Mouse (Mus musculus) neural tube, embryonic 14.5 days (tissue): ENCODE results near the gene Zswim2. TPM values are rescaled to one million over a fixed set of nuclear protein-coding genes. Genes with fewer than 3 reads are reported as not detected.
A peak's percentile ranks its signal among the peaks of the same experiment; 100 is the strongest.
"Not testable (repeated sequence)": the region's sequence is repeated elsewhere in the genome, so short reads cannot be mapped to it uniquely, and the experiment has no call there.

ENCODE experiments used
- ATAC-seq: fragments of 200-750 bp; cut with Nextera tagmentation; 2 replicates; pipeline ENCODE4 v1.8.0; 2017; ENCODE audit warnings: low read depth, mild to moderate bottlenecking, moderate TSS enrichment, moderate library complexity
- H3K27ac ChIP-seq: fragments of 300-500 bp; sonication (generic); 2 replicates; pipeline ENCODE4 v1.5.1; 2014; ENCODE audit warnings: low read depth, mild to moderate bottlenecking, control low read depth, low read length, moderate library complexity, mixed read lengths
- H3K27me3 ChIP-seq: fragments of 300-500 bp; sonication (generic); 2 replicates; pipeline ENCODE4 v1.6.1; 2014; ENCODE audit warnings: low read length; ENCODE audit not compliant: control insufficient read depth, insufficient read depth
- H3K36me3 ChIP-seq: fragments of 300-500 bp; sonication (generic); 2 replicates; pipeline ENCODE4 v1.6.1; 2014; ENCODE audit warnings: low read length, mixed read lengths; ENCODE audit not compliant: control insufficient read depth, insufficient read depth
- H3K4me1 ChIP-seq: fragments of 300-500 bp; sonication (generic); 2 replicates; pipeline ENCODE4 v1.6.1; 2014; ENCODE audit warnings: low read length; ENCODE audit not compliant: control insufficient read depth, insufficient read depth
- H3K4me2 ChIP-seq: fragments of 300-500 bp; sonication (generic); 2 replicates; pipeline ENCODE4 v1.6.1; 2014; ENCODE audit warnings: mild to moderate bottlenecking, low read depth, low read length, control low read depth
- H3K4me3 ChIP-seq: fragments of 300-500 bp; sonication (generic); 2 replicates; pipeline ENCODE4 v1.5.1; 2014; ENCODE audit warnings: low read depth, low read length, control low read depth, mixed read lengths
- H3K9ac ChIP-seq: fragments of 300-500 bp; sonication (generic); replicated peaks from 2 replicates; pipeline ENCODE4 v1.6.1; 2014; ENCODE audit warnings: low read depth, mild to moderate bottlenecking, control low read depth, low read length, mixed read lengths
- H3K9me3 ChIP-seq: fragments of 300-500 bp; sonication (generic); 2 replicates; pipeline ENCODE4 v1.6.1; 2016; ENCODE audit warnings: low read length; ENCODE audit not compliant: control insufficient read depth
- WGBS: fragments of 180-500 bp; shearing (Covaris S2); extraction: QIAGEN DNeasy Blood & Tissue Kit; methylation state at CpG from one replicate; pipeline ENCODE4 v1.1.7; 2014; 5-methylcytosine and 5-hydroxymethylcytosine counted together
- polyA plus RNA-seq: library from polyadenylated mRNA; unstranded; fragments of >200 nt; fragmentation: Nextera tagmentation; extraction: Ambion mirVana; gene quantifications from 2 replicates; pipeline ENCODE4 v1.2.1, GENCODE M21; 2014

Zswim2 gene
- not detected in 2 replicates for polyA plus RNA-seq

GRCm38 (mm10) chr2:83940931-83941361, at the start of gene Zswim2:
Gene Zswim2 (minus strand): TSS chr2:83941228.
- Histone ChIP-seq H3K9ac (no peak within 1 kb of the TSS), H3K27ac (peak within 1 kb of the TSS; percentile 44; the same call in 1 of the 2 replicates), H3K4me2 (peak within 1 kb of the TSS; percentile 54), H3K4me3 (peak within 1 kb of the TSS; percentile 28), H3K36me3 (no peaks in the 10 kb centered on the region), H3K9me3 (no peaks in the 10 kb centered on the region), H3K27me3 (no peaks in the 10 kb centered on the region), H3K4me1 (no peaks in the 10 kb centered on the region)
- peak; percentile 100 for ATAC-seq
- 1% methylated on average over 20 of the region's 20 CpGs for WGBS

- ATAC-seq, H3K4me2 ChIP-seq, H3K4me3 ChIP-seq, H3K9ac ChIP-seq, H3K36me3 ChIP-seq, H3K27me3 ChIP-seq, H3K27ac ChIP-seq, H3K4me1 ChIP-seq, H3K9me3 ChIP-seq: not testable (repeated sequence)
- no CpG with 5 or more reads among the region's 6 CpGs for WGBS
These were observed 49.2 kb upstream of the Zswim2 start, which contains the start of gene Gm13691 for GRCm38 (mm10) chr2:83990253-83990652. Gene Gm13691 (plus strand): TSS chr2:83990553.

GRCm38 (mm10) chr2:83984443-83984842, 43.4 kb upstream of the Zswim2 start, which contains the start of gene Gm13697:
Gene Gm13697 (plus strand): TSS chr2:83984743.
- not testable (repeated sequence) for H3K9me3 ChIP-seq, H3K27ac ChIP-seq, H3K4me2 ChIP-seq, H3K36me3 ChIP-seq, H3K4me3 ChIP-seq, H3K9ac ChIP-seq, H3K27me3 ChIP-seq, ATAC-seq, H3K4me1 ChIP-seq
- whole genome bisulfite sequencing: no CpG with 5 or more reads among the region's 6 CpGs

GRCm38 (mm10) chr2:83978633-83979032, 37.6 kb upstream of the Zswim2 start, which contains the start of gene Gm13694:
Gene Gm13694 (plus strand): TSS chr2:83978933.
- no CpG with 5 or more reads among the region's 6 CpGs for whole genome bisulfite sequencing
- H3K9me3 ChIP-seq, H3K27me3 ChIP-seq, H3K9ac ChIP-seq, H3K36me3 ChIP-seq, H3K27ac ChIP-seq, H3K4me2 ChIP-seq, H3K4me1 ChIP-seq, H3K4me3 ChIP-seq, ATAC-seq: not testable (repeated sequence)

- not testable (repeated sequence) for H3K9me3 ChIP-seq, ATAC-seq, H3K36me3 ChIP-seq, H3K27ac ChIP-seq, H3K4me3 ChIP-seq, H3K4me2 ChIP-seq, H3K4me1 ChIP-seq, H3K9ac ChIP-seq, H3K27me3 ChIP-seq
- no CpG with 5 or more reads among the region's 6 CpGs for WGBS
These were observed 31.8 kb upstream of the Zswim2 start, which contains the start of gene Gm13696 for GRCm38 (mm10) chr2:83972823-83973222. Gene Gm13696 (plus strand): TSS chr2:83973123.

GRCm38 (mm10) chr2:83967013-83967412, 26.0 kb upstream of the Zswim2 start, which contains the start of gene Gm13695:
Gene Gm13695 (plus strand): TSS chr2:83967313.
- not testable (repeated sequence) for H3K4me2 ChIP-seq, H3K27ac ChIP-seq, H3K27me3 ChIP-seq, ATAC-seq, H3K9me3 ChIP-seq, H3K9ac ChIP-seq, H3K4me3 ChIP-seq, H3K4me1 ChIP-seq, H3K36me3 ChIP-seq
- no CpG with 5 or more reads among the region's 6 CpGs for WGBS

- H3K27ac ChIP-seq, H3K9ac ChIP-seq, H3K9me3 ChIP-seq, H3K4me2 ChIP-seq, H3K4me3 ChIP-seq, ATAC-seq, H3K4me1 ChIP-seq, H3K27me3 ChIP-seq, H3K36me3 ChIP-seq: not testable (repeated sequence)
- WGBS: no CpG with 5 or more reads among the region's 6 CpGs
These were observed 20.2 kb upstream of the Zswim2 start, which contains the start of gene Gm13693 for GRCm38 (mm10) chr2:83961203-83961602. Gene Gm13693 (plus strand): TSS chr2:83961503.

- not testable (repeated sequence) for H3K9me3 ChIP-seq, H3K27me3 ChIP-seq, ATAC-seq, H3K27ac ChIP-seq, H3K4me3 ChIP-seq, H3K9ac ChIP-seq, H3K4me1 ChIP-seq, H3K36me3 ChIP-seq, H3K4me2 ChIP-seq
- no CpG with 5 or more reads among the region's 6 CpGs for WGBS
These were observed 14.4 kb upstream of the Zswim2 start, which contains the start of gene Gm13698 for GRCm38 (mm10) chr2:83955393-83955792. Gene Gm13698 (plus strand): TSS chr2:83955693.

- Histone ChIP-seq H3K27ac (no peak overlapping the region), H3K4me1 (no peaks in the 10 kb centered on the region), H3K27me3 (no peaks in the 10 kb centered on the region), H3K4me3 (no peak overlapping the region), H3K36me3 (no peaks in the 10 kb centered on the region), H3K9me3 (no peaks in the 10 kb centered on the region), H3K9ac (no peak overlapping the region), H3K4me2 (no peak overlapping the region)
- 79% methylated on average over 4 of the region's 4 CpGs for WGBS
- ATAC-seq: no peak
These were observed 764 bp upstream of the Zswim2 start for GRCm38 (mm10) chr2:83941792-83942191.
